1 mouse cellular context compared by ENCODE assay signal in genomic region chr4:155774971-155775740, GRCm38 (mm10).
TF ChIP-seq lines count a peak whose summit lies in the region.

No protein-coding gene starts in this region.

TF ChIP-seq in CH12.LX, 34 proteins besides CTCF, POLR2A, EP300 and RAD21 (continued from another document):
- TF ChIP-seq MEF2A (IDR thresholded peaks at IDR 0.05; ENCODE audit: borderline replicate concordance, low read depth, low read length) (peak; percentile 29; the same call in 1 of the 2 replicates), SMC3 (IDR thresholded peaks at IDR 0.05; ENCODE audit: low read depth, low read length) (no peak), NRF1 (IDR thresholded peaks at IDR 0.05; ENCODE audit: low read depth, low read length) (no peak), ZC3H11A (IDR thresholded peaks at IDR 0.05; ENCODE audit: low read depth, low read length) (no peak)
